Mouse (Mus musculus): ENCODE measurements around the gene Erbb2.
"Not testable (repeated sequence)": the region's sequence is repeated elsewhere in the genome, so short reads cannot be mapped to it uniquely, and the experiment has no call there.

Erbb2 gene

GRCm38 (mm10) chr11:98412273-98412796 is at the start of gene Erbb2:
Erbb2 (plus strand) TSS chr11:98412470.
- in situ Hi-C loops (cut with MboI, MseI) = no loop called here

GRCm38 (mm10) chr11:98363817-98364216 is 48.5 kb upstream of the Erbb2 start:
- in situ Hi-C loops (cut with MboI, MseI) = no loop called here

- in situ Hi-C loops (cut with MboI, MseI) = no loop called here
Measured at GRCm38 (mm10) chr11:98364410-98364809, 47.9 kb upstream of the Erbb2 start.

GRCm38 (mm10) chr11:98366290-98366689 is 46.0 kb upstream of the Erbb2 start:
- in situ Hi-C loops (cut with MboI, MseI) = no loop called here

GRCm38 (mm10) chr11:98367171-98367862 is 45.0 kb upstream of the Erbb2 start:
- in situ Hi-C loops (cut with MboI, MseI) = no loop called here

GRCm38 (mm10) chr11:98367863-98368186 is 44.4 kb upstream of the Erbb2 start:
- in situ Hi-C loops (cut with MboI, MseI) = no loop called here

- in situ Hi-C loops (cut with MboI, MseI) = no loop called here
Measured at GRCm38 (mm10) chr11:98369337-98369736, 42.9 kb upstream of the Erbb2 start.

GRCm38 (mm10) chr11:98370588-98370987 is 41.7 kb upstream of the Erbb2 start:
- in situ Hi-C loops (cut with MboI, MseI) = no loop called here

- in situ Hi-C loops (cut with MboI, MseI) = no loop called here
Measured at GRCm38 (mm10) chr11:98371556-98372240, 40.6 kb upstream of the Erbb2 start.

GRCm38 (mm10) chr11:98372406-98372805 is 39.9 kb upstream of the Erbb2 start:
- in situ Hi-C loops (cut with MboI, MseI) = no loop called here

- in situ Hi-C loops (cut with MboI, MseI) = no loop called here
Measured at GRCm38 (mm10) chr11:98373244-98373643, 39.0 kb upstream of the Erbb2 start.

- in situ Hi-C loops (cut with MboI, MseI) = no loop called here
Measured at GRCm38 (mm10) chr11:98374266-98374665, 38.0 kb upstream of the Erbb2 start.

GRCm38 (mm10) chr11:98376756-98377155 is 35.5 kb upstream of the Erbb2 start:
- in situ Hi-C loops (cut with MboI, MseI) = loop anchor here (5.0 kb wide), 1 partner anchor 104 kb away; no protein-coding TSS in a partner anchor

- in situ Hi-C loops (cut with MboI, MseI) = loop anchor here (5.0 kb wide), 1 partner anchor 105 kb away; no protein-coding TSS in a partner anchor
Measured at GRCm38 (mm10) chr11:98377787-98378186, 34.5 kb upstream of the Erbb2 start.

- in situ Hi-C loops (cut with MboI, MseI) = loop anchor here (5.0 kb wide), 1 partner anchor 107 kb away; no protein-coding TSS in a partner anchor
Measured at GRCm38 (mm10) chr11:98379379-98379778, 32.9 kb upstream of the Erbb2 start.

- in situ Hi-C loops (cut with MboI, MseI) = no loop called here
Measured at GRCm38 (mm10) chr11:98380106-98380505, 32.2 kb upstream of the Erbb2 start.

GRCm38 (mm10) chr11:98381651-98382050 is 30.6 kb upstream of the Erbb2 start:
- in situ Hi-C loops (cut with MboI, MseI) = no loop called here

- in situ Hi-C loops (cut with MboI, MseI) = not testable (repeated sequence)
Measured at GRCm38 (mm10) chr11:98382405-98382804, 29.9 kb upstream of the Erbb2 start.

GRCm38 (mm10) chr11:98383261-98384030 is 28.8 kb upstream of the Erbb2 start, which contains the start of gene Tcap:
Tcap (plus strand) TSS chr11:98383811.
- in situ Hi-C loops (cut with MboI, MseI) = no loop called here

GRCm38 (mm10) chr11:98384216-98384615 is 28.1 kb upstream of the Erbb2 start:
- in situ Hi-C loops (cut with MboI, MseI) = no loop called here

GRCm38 (mm10) chr11:98384721-98385637 is 27.3 kb upstream of the Erbb2 start:
- in situ Hi-C loops (cut with MboI, MseI) = loop anchor here (5.0 kb wide), 2 partner anchors 47 to 268 kb away; no protein-coding TSS in a partner anchor

All from regulatory T cell (primary cell).